Mouse (Mus musculus): ENCODE measurements around the gene Serpinb6b. TPM values are rescaled to one million over a fixed set of nuclear protein-coding genes. Genes with fewer than 3 reads are reported as not detected.

The Serpinb6b gene
- total and polyA plus RNA-seq, 3 experiments: 11.9 to 41.2 (median 38.9) TPM

DNA sequence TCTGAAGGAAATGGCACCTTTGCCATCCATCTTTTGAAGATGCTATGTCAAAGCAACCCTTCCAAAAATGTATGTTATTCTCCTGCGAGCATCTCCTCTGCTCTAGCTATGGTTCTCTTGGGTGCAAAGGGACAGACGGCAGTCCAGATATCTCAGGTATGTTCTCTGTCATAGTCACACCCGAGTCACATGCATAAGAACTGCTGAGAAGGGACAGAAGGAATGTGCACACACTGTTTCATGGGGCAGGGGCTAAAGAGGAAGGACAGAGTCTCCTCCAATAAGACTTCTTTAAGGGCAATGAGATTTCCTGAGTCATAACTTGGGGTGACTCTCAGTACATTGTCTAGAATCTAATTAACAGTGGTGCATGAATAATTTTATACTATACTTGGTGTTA is 41.5 kb downstream of the Serpinb6b start:
- H3K27ac ChIP-seq (ENCODE audit: insufficient read depth, low read depth): no peak overlapping the region
- no peaks in the 10 kb centered on the region for H3K9me3 ChIP-seq (replicated peaks; ENCODE audit: low read length)
- H3K27me3 ChIP-seq (replicated peaks): no peaks in the 10 kb centered on the region
- dilution Hi-C loops (cut with MboI; ENCODE audit: extremely low pct_ligation_motif_present, extremely low pct_unique_long_range_greater_than_20kb, low sequenced_read_pairs): no loop called here
- peaks cover 0 to 34% of the 10 kb centered on the region in 2 experiments for H3K36me3 ChIP-seq (replicated peaks in 1 of 2; ENCODE audit: control insufficient read depth in 1 of 2, insufficient read depth in 1 of 2, low read length in 1 of 2)
- no peak overlapping the region for H3K4me2 ChIP-seq (ENCODE audit: insufficient read depth, low read depth, poor library complexity, severe bottlenecking)
- no peak overlapping the region for H3K9ac ChIP-seq (ENCODE audit: insufficient read depth, low read depth)
- TF ChIP-seq POLR2AphosphoS2 (IDR thresholded peaks at IDR 0.05; ENCODE audit: low read depth, low read length) (no peak), MYC (IDR thresholded peaks at IDR 0.05; ENCODE audit: low read depth, low read length) (no peak), RAD21 (IDR thresholded peaks at IDR 0.05; ENCODE audit: low read depth, low read length) (no peak), ZC3H11A (IDR thresholded peaks at IDR 0.05; ENCODE audit: low read depth, low read length) (no peak), E2F4 (IDR thresholded peaks at IDR 0.05; ENCODE audit: insufficient replicate concordance, low read depth, low read length) (no peak), RCOR1 (conservative IDR thresholded peaks at IDR 0.05; ENCODE audit: low read depth, low read length) (no peak), SIN3A (IDR thresholded peaks at IDR 0.05; ENCODE audit: low read length) (no peak), ZNF384 (IDR thresholded peaks at IDR 0.05; ENCODE audit: low read depth, low read length) (no peak), MAX (IDR thresholded peaks at IDR 0.05; ENCODE audit: low read length) (no peak), USF2 (conservative IDR thresholded peaks at IDR 0.05; ENCODE audit: low read depth, low read length) (no peak), USF1 (IDR thresholded peaks at IDR 0.05; ENCODE audit: low read depth, low read length) (no peak), JUN (IDR thresholded peaks at IDR 0.05; ENCODE audit: insufficient read depth, low read depth, low read length) (no peak), CTCF (conservative IDR thresholded peaks at IDR 0.05 in 1 of 2, IDR thresholded peaks at IDR 0.05 in 1 of 2; ENCODE audit: low read depth in 2 of 2, low read length in 2 of 2) (no peak), HCFC1 (IDR thresholded peaks at IDR 0.05; ENCODE audit: low read depth, low read length) (no peak), IRF4 (IDR thresholded peaks at IDR 0.05; ENCODE audit: low read depth, low read length) (no peak), CHD1 (IDR thresholded peaks at IDR 0.05; ENCODE audit: low read depth, low read length) (no peak), CHD2 (IDR thresholded peaks at IDR 0.05; ENCODE audit: low read length) (no peak)
- no peak overlapping the region for H3K4me3 ChIP-seq (replicated peaks in 1 of 3; ENCODE audit: low read depth in 2 of 3, low read length in 2 of 3, poor library complexity in 1 of 3)
- peaks cover 0 to 24% of the 10 kb centered on the region in 2 experiments; a peak in 2 of 4 replicates for H3K4me1 ChIP-seq (ENCODE audit: control insufficient read depth in 1 of 2, insufficient read depth in 2 of 2)
- H3K79me2 ChIP-seq (replicated peaks; ENCODE audit: control insufficient read depth, extremely low read depth, insufficient read depth, poor library complexity, severe bottlenecking): no peaks in the 10 kb centered on the region
- no peak for DNase-seq (ENCODE audit: extremely low read depth)
- in situ Hi-C loops (cut with MboI; ENCODE audit: low pct_ligation_motif_present, low pct_unique_long_range_greater_than_20kb, low sequenced_read_pairs): loop anchor here (10.0 kb wide), 1 partner anchor 68 kb away; the partner anchor contains the start of gene Serpinb1b

DNA sequence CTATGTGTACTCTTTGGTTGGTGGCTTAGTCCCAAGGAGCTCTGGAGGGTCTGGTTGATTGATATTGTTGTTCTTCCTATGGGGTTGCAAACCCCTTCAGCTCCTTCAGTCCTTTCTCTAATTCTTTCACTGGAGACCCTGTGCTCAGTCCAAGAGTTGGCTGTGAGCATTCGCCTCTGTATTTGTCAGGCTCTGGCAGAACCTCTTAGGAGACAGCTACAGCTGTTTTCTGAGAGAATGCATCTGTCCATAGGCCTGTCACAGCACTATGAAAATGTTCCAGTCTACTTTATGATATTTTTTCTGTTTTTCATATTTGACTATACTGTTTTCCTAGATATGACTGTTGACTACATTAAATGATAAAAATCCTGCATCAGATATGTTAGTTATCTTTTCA is 47.4 kb downstream of the Serpinb6b start:
- no peaks in the 10 kb centered on the region for H3K27me3 ChIP-seq (replicated peaks)
- H3K4me2 ChIP-seq (ENCODE audit: insufficient read depth, low read depth, poor library complexity, severe bottlenecking): no peak overlapping the region
- no peak overlapping the region for H3K9ac ChIP-seq (ENCODE audit: insufficient read depth, low read depth)
- H3K79me2 ChIP-seq (replicated peaks; ENCODE audit: control insufficient read depth, extremely low read depth, insufficient read depth, poor library complexity, severe bottlenecking): no peaks in the 10 kb centered on the region
- peaks cover 0 to 61% of the 10 kb centered on the region in 2 experiments for H3K36me3 ChIP-seq (replicated peaks in 1 of 2; ENCODE audit: control insufficient read depth in 1 of 2, insufficient read depth in 1 of 2, low read length in 1 of 2)
- no peak overlapping the region for H3K4me3 ChIP-seq (replicated peaks in 1 of 3; ENCODE audit: low read depth in 2 of 3, low read length in 2 of 3, poor library complexity in 1 of 3)
- dilution Hi-C loops (cut with MboI; ENCODE audit: extremely low pct_ligation_motif_present, extremely low pct_unique_long_range_greater_than_20kb, low sequenced_read_pairs) (no loop called here), in situ Hi-C loops (cut with MboI; ENCODE audit: low pct_ligation_motif_present, low pct_unique_long_range_greater_than_20kb, low sequenced_read_pairs) (no loop called here)
- no peak for DNase-seq (ENCODE audit: extremely low read depth)
- peaks cover 2% of the 10 kb centered on the region for H3K9me3 ChIP-seq (replicated peaks; ENCODE audit: low read length)
- TF ChIP-seq NELFE (IDR thresholded peaks at IDR 0.05; ENCODE audit: low read depth, low read length): no peak
- TF ChIP-seq ZC3H11A (IDR thresholded peaks at IDR 0.05; ENCODE audit: low read depth, low read length): no peak
- no peak for TF ChIP-seq USF2 (conservative IDR thresholded peaks at IDR 0.05; ENCODE audit: low read depth, low read length)
- TF ChIP-seq TCF12 (IDR thresholded peaks at IDR 0.05; ENCODE audit: low read depth, low read length): no peak
- TF ChIP-seq EP300 (IDR thresholded peaks at IDR 0.05; ENCODE audit: low read length): no peak
- TF ChIP-seq RCOR1 (conservative IDR thresholded peaks at IDR 0.05; ENCODE audit: low read depth, low read length): no peak
- no peak for TF ChIP-seq JUND (conservative IDR thresholded peaks at IDR 0.05; ENCODE audit: low read depth, low read length)
- no peak for TF ChIP-seq ZKSCAN1 (IDR thresholded peaks at IDR 0.05; ENCODE audit: borderline replicate concordance, low read depth, low read length)
- TF ChIP-seq RAD21 (IDR thresholded peaks at IDR 0.05; ENCODE audit: low read depth, low read length): no peak
- TF ChIP-seq TBP (conservative IDR thresholded peaks at IDR 0.05; ENCODE audit: low read depth, low read length): no peak
- no peak for TF ChIP-seq USF1 (IDR thresholded peaks at IDR 0.05; ENCODE audit: low read depth, low read length)
- no peaks in the 10 kb centered on the region for H3K4me1 ChIP-seq (ENCODE audit: control insufficient read depth in 1 of 2, insufficient read depth in 2 of 2)
- H3K27ac ChIP-seq (ENCODE audit: insufficient read depth, low read depth): no peak overlapping the region

Data from CH12.LX (cell line).